Mouse (Mus musculus) NIH3T3 (cell line): ENCODE data around the gene Blzf1.
A peak's percentile ranks its signal among the peaks of the same experiment; 100 is the strongest.

ENCODE experiments used
- DNase-seq: peaks from one replicate; pipeline ENCODE4 v3.0.0-alpha.2; 2012; ENCODE audit warnings: low read depth

The Blzf1 gene

DNA sequence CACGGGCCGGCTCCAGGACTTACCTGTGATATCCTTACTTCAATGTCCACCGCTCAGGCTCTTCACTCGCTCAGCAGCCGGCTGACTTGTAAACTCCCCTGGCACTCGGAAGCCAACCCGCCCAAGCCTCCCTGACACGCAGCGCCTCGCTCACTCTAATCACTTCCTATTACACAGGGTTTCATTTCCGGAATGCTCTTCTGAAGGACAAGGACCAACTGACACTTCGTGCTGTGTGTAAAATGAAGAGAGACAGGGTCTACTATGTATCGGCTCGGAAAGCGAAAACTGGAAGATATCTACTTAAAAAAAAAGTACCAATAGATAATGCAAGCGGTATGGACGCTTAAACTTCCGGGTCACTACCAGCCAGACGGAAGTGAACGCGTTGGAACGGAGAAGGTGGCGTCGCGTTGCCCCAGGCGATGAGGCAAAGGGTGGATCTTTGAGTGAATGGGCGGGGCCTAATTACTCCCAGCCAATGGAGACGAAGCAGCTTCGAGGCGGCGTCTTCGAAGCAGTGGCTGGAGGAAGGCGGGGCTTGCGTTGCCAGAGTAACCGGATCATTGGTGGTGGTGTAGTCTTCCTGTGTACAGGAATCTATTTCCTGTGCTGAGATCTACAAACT lies at the start of gene Blzf1:
Gene Blzf1 (minus strand): TSS at position 366 of the 628 bp plus-strand sequence.
- DNase-seq: peak; percentile 100

DNA sequence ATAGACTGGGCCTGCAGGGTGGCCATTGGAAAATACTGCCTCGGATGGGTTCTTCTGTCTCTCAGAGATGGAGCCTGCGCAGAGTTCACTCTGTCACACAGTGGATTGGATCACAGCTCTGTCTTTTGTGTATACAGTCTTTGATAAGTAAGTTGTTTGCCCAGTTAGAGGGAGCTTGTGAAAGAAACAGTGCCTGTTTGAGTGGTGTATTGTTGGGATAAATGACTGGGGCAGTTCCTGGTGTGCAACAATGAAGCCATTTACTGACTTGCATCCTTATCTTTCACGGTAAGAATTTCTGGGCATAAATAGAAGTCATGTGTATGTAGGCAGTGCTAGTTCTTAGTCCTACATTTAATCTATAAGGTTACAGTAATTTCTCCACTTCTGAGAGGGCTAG lies 46.2 kb upstream of the Blzf1 start:
- no peak for DNase-seq

GRCm38 (mm10) chr1:164342161-164342560 lies 34.9 kb upstream of the Blzf1 start:
- peak; percentile 41 for DNase-seq

- no peak for DNase-seq
Observed at GRCm38 (mm10) chr1:164335846-164336245, 28.6 kb upstream of the Blzf1 start.

GRCm38 (mm10) chr1:164335435-164335834 lies 28.1 kb upstream of the Blzf1 start:
- DNase-seq: no peak

DNA sequence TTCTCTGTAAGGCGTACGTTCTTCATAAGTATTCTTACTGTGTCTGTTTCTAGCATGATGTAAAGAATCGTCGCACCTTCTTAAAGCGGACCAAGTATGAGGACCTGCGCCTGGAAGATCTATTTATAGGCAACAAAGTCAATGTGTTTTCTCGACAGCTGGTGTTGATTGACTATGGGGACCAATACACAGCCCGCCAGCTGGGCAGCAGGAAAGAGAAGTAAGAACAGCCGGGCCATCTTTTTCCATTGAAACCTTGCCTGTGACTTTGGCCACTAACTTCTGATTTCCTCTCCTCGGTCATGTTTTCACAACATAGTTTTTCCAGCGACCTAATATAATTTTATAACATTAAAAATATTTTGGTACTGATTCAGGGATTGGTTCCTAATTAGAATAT lies 25.3 kb upstream of the Blzf1 start:
- DNase-seq: no peak

GRCm38 (mm10) chr1:164327764-164328163 lies 20.5 kb upstream of the Blzf1 start:
- DNase-seq: no peak

DNA sequence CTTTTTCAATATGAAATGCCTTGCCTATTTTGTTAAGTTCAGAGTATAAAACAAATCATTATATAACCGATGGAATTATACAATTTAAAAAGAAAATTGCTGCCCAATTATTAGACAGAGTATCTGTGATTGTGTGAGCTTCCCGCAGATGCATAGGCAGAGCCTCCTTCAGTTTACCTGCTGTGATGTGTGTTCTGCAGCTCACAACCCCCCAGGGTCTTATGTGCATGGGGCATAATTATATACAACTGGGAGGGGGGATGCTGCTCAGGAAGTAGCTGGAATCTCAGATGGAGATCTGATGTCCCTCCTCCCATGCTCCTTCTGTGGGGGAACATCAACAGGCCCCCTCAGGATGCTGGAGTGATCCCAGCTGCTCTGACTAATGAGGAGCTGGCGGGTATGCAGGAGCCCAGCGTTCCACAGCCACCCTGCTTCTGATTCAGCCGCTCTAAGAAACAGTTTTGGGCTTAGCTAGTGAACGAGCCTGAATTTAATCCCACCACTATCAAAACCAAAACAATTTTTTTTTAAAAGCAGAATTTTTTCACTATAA lies 19.4 kb upstream of the Blzf1 start:
- peak; percentile 41 for DNase-seq

DNA sequence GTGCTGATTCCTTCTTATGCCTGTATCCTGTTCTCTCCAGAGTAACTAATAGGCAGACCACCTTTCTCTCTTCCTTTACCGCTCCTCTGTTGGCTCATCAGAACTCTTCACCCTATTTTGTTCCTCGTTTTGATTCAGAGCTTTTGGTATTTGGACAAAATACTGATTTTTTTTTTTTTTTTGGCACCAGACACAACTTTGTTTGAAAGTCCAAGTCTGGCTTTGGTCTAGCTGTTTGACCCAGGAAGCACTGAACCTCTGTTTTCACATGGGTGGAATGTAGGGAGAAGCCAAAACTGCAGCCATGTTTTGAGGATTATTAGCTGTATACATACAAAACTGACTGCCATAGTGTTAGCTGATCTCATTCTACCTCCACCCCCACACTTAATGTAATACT lies 17.6 kb upstream of the Blzf1 start:
- DNase-seq: no peak

GRCm38 (mm10) chr1:164324221-164324620 lies 16.9 kb upstream of the Blzf1 start:
- no peak for DNase-seq

DNA sequence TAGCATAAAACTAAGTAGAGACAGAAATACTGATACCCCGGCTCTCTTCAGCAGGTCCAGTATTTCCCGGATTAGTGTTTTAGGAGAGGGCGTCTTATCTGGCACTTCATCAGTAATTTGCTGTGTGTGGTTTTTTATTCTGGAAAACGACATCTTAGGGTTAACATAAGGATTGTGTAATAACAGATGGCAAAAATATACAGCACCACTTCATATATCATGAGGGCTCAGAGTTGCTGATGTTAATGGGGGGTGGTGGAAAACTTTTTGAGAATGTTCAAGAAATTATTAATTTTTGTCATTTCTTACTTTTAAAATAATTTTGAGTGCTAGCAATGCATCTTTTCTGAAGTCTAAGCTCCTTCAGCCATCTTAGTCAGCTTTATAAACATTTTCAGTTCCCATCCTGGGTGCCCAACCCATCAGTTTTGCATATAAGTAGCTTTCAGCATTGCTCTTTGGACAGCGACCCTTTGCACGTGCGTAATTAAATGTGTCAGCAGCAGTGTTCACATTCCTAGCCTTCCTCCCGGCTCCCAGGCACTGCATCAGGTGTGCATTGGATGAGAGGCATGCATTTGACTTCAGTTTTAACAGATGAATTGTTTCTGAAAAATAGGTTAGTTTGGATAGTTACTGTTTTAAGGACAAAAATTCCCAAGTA lies 15.8 kb upstream of the Blzf1 start:
- DNase-seq: peak; percentile 27

- peak; percentile 30 for DNase-seq
Observed at GRCm38 (mm10) chr1:164321408-164321807, 14.1 kb upstream of the Blzf1 start.

- no peak for DNase-seq
Observed at GRCm38 (mm10) chr1:164320731-164321130, 13.4 kb upstream of the Blzf1 start.

DNA sequence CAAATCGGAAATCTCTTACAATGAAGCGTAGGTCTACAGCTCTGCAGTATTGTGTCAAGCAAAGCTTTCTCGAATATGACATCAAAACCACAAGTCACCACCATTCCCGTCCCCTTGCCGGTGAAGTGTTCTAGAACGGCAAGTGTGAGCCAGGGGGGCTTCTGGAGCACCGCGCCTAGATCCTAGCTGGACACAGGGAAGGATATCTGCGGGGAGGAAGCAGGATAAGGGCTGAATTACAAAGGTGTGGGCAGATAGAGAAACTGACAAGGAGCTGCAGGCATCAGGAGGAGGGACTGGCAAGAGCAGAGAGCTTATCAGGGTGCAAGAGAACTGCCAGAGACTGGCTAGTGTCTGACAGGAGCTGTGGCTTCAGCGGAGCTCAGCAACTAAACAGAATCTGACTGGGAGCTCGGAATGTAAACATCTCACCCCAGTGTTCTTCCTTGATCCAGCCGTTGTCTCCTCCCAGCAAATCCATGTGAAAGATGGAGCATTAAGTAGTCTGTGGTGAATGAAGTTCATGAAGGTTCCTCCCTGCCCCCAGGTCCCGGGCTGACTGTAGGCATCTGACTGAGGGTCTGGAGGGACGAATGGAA lies 12.4 kb upstream of the Blzf1 start:
- DNase-seq: no peak

- no peak for DNase-seq
Observed at GRCm38 (mm10) chr1:164318474-164318873, 11.2 kb upstream of the Blzf1 start.

GRCm38 (mm10) chr1:164317261-164317660 lies 10.0 kb upstream of the Blzf1 start:
- DNase-seq: no peak

- DNase-seq: peak; percentile 89
Observed at GRCm38 (mm10) chr1:164316697-164317096, 9.4 kb upstream of the Blzf1 start.

DNA sequence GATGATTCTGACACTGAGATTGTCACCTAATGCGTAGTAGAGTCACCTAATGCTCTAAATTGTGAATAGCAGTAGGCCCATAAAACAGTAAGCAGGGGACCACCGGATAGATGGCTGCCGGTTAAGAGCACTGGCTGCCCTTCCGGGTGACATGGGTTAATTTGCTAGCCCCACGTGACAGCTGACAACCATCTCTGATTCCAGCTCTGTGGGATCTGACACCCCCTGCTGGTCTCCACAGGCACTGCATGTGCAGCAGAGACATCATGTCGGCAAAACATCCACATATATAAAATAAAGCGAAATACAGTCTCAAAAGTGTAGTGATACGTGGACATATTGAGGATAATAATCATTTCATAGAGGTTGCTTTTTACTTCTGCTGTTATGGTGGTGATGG lies 8.0 kb upstream of the Blzf1 start:
- peak; percentile 46 for DNase-seq

DNA sequence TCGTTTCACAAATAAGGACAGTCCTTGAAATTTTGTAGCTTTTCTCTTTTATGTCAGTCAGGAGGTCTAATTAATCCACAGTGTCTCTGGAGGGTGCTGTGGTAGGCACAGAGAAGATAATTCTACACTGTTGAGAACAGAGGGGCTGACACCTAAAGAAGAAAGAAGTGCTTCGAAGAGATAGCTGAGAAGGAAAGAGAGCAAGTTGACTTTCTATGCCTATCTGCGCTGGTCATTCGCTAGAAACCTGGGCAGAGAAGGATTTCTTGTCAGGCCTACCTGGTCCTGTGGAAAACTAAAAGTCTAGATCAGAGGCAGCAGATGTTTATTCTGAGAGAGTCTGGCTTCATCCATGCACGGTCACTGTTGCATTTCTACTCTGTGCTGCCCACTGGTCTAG lies 6.8 kb upstream of the Blzf1 start:
- DNase-seq: no peak

- DNase-seq: peak; percentile 40
Observed at GRCm38 (mm10) chr1:164307922-164308321, 633 bp upstream of the Blzf1 start.

DNA sequence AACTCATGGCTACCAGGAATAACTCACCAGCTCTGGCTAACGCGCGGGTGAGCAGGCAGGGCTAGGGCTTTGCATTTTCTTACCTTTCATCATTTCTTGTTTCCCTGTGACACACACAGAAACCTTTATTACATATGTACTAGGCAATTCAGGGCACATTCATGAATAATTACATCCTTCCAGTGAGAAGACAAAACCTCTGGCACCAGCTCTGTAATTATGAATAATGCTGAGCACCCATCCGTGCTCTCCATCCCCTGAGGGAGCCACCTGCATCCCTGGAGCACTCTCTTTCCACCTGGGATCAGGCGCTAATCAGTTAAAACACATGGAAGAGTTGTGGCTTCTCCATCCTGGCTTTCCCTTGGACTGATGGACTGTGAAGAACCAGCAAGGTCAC lies 3.5 kb downstream of the Blzf1 start, which contains the start of gene Nme7:
Gene Nme7 (plus strand): TSS at position 301 of the 400 bp plus-strand sequence.
- DNase-seq: no peak

- no peak for DNase-seq
Observed at GRCm38 (mm10) chr1:164301949-164302348, 5.3 kb downstream of the Blzf1 start.

DNA sequence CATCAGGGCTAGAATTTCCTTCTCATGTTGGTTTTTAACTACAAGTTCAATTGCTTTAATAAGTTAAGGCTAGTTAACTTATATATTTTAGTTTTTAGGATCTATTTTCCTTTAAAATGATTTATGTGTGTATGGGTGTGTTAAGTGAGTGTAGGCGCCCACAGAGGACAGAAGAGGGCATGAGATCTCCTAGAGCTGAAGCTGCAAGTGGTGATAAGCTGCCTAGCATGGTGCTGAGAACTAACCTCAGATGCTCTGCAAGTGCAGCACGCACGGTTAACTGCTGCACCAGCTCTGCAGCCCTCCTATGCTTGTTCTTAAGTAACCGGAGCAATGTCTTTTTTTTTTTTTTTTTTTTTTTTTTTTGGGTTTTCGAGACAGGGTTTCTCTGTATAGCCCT lies 10.8 kb downstream of the Blzf1 start:
- no peak for DNase-seq
